Mouse (Mus musculus) cerebellum, adult 2 months (tissue): ENCODE data around the gene Hist1h1d.

Source experiments
- CTCF ChIP-seq: fragments of 200-500 bp; IDR thresholded peaks from 2 replicates; pipeline ENCODE4 v1.5.1; 2011; ENCODE audit warnings: low read depth, mild to moderate bottlenecking, control low read depth, low read length, moderate library complexity, borderline replicate concordance; ENCODE audit not compliant: insufficient read depth
- POLR2A ChIP-seq: fragments of 200-500 bp; IDR thresholded peaks from 2 replicates; pipeline ENCODE4 v1.6.1; 2011; ENCODE audit warnings: low read length, control low read depth, borderline replicate concordance; ENCODE audit not compliant: insufficient read depth

- TF ChIP-seq CTCF (no peak), POLR2A (peak; percentile 12; the same call in 1 of the 2 replicates)
These were observed 2.9 kb downstream of the Hist1h1d start for GRCm38 (mm10) chr13:23555839-23556416.
